Mouse (Mus musculus) c-Kit-positive CD71-negative TER-119-negative erythroid progenitor cells, embryonic 14.5 days (primary cell): ENCODE data around the gene Fgfrl1.
A peak's percentile ranks its signal among the peaks of the same experiment; 100 is the strongest.

Source experiments
- DNase-seq: peaks from one replicate; pipeline ENCODE4 v3.0.0-alpha.2; 2013; ENCODE audit warnings: low read depth

The Fgfrl1 gene

GRCm38 (mm10) chr5:108692271-108692670, at the start of gene Fgfrl1:
Fgfrl1 (plus strand) TSS chr5:108692382.
- DNase-seq: peak; percentile 61

GRCm38 (mm10) chr5:108643674-108644073, 48.5 kb upstream of the Fgfrl1 start:
- no peak for DNase-seq

- DNase-seq: no peak
Observed at GRCm38 (mm10) chr5:108645651-108646342, 46.4 kb upstream of the Fgfrl1 start.

- DNase-seq: no peak
Observed at GRCm38 (mm10) chr5:108646343-108646660, 45.9 kb upstream of the Fgfrl1 start.

- DNase-seq: no peak
Observed at GRCm38 (mm10) chr5:108647311-108647710, 44.9 kb upstream of the Fgfrl1 start.

- DNase-seq: no peak
Observed at GRCm38 (mm10) chr5:108647820-108648465, 44.2 kb upstream of the Fgfrl1 start.

GRCm38 (mm10) chr5:108648937-108649576, 43.1 kb upstream of the Fgfrl1 start:
- no peak for DNase-seq

GRCm38 (mm10) chr5:108650341-108650740, 41.8 kb upstream of the Fgfrl1 start:
- DNase-seq: no peak

GRCm38 (mm10) chr5:108651136-108651720, 41.0 kb upstream of the Fgfrl1 start:
- no peak for DNase-seq

GRCm38 (mm10) chr5:108651823-108652222, 40.4 kb upstream of the Fgfrl1 start:
- no peak for DNase-seq

- no peak for DNase-seq
Observed at GRCm38 (mm10) chr5:108653341-108653740, 38.8 kb upstream of the Fgfrl1 start.

- DNase-seq: no peak
Observed at GRCm38 (mm10) chr5:108654444-108654990, 37.7 kb upstream of the Fgfrl1 start.

GRCm38 (mm10) chr5:108655381-108655780, 36.8 kb upstream of the Fgfrl1 start:
- DNase-seq: no peak

GRCm38 (mm10) chr5:108655891-108656650, 36.1 kb upstream of the Fgfrl1 start:
- DNase-seq: no peak

- DNase-seq: no peak
Observed at GRCm38 (mm10) chr5:108657406-108657805, 34.8 kb upstream of the Fgfrl1 start.

GRCm38 (mm10) chr5:108658611-108659010, 33.6 kb upstream of the Fgfrl1 start:
- DNase-seq: no peak

- DNase-seq: no peak
Observed at GRCm38 (mm10) chr5:108659698-108660631, 32.2 kb upstream of the Fgfrl1 start, which contains the start of gene Idua. Idua (plus strand) TSS chr5:108660331.

- DNase-seq: peak; percentile 85
Observed at GRCm38 (mm10) chr5:108660632-108661268, 31.4 kb upstream of the Fgfrl1 start.

- no peak for DNase-seq
Observed at GRCm38 (mm10) chr5:108662772-108663171, 29.4 kb upstream of the Fgfrl1 start.

GRCm38 (mm10) chr5:108665066-108665465, 27.1 kb upstream of the Fgfrl1 start:
- DNase-seq: no peak
